Mouse (Mus musculus) E14TG2a.4 (cell line): ENCODE measurements at regions not wholly inside any gene's neighbourhood (a gene's known extent, or its start where the extent isn't known, plus 50 kb on each side); places are given as distances from the start of the nearest gene placed in this dataset.
"Not testable (repeated sequence)": the region's sequence is repeated elsewhere in the genome, so short reads cannot be mapped to it uniquely, and the experiment has no call there.

Experiments used
- H3K27me3 ChIP-seq: 2 replicates; pipeline ENCODE4 v1.6.1; 2014; ENCODE audit warnings: low read length, control low read depth; ENCODE audit not compliant: insufficient read depth
- H3K36me3 ChIP-seq: 2 replicates; pipeline ENCODE4 v1.6.1; 2014; ENCODE audit warnings: low read length, control low read depth; ENCODE audit not compliant: insufficient read depth
- H3K4me1 ChIP-seq: replicated peaks from 2 replicates; pipeline ENCODE4 v1.6.1; 2014; ENCODE audit warnings: low read depth, low read length, control low read depth
- H3K4me3 ChIP-seq: replicated peaks from 2 replicates; pipeline ENCODE4 v1.5.1; 2014; ENCODE audit warnings: mild to moderate bottlenecking, low read length
- H3K9me3 ChIP-seq: 2 replicates; pipeline ENCODE4 v1.6.1; 2014; ENCODE audit warnings: low read length, control low read depth
- CTCF ChIP-seq: conservative IDR thresholded peaks from 2 replicates; pipeline ENCODE4 v1.5.1; 2014; ENCODE audit warnings: low read length
- NANOG ChIP-seq: IDR thresholded peaks from 2 replicates; pipeline ENCODE4 v1.6.1; 2014; ENCODE audit warnings: borderline replicate concordance, low read length, mixed read lengths
- POU5F1 ChIP-seq: IDR thresholded peaks from 2 replicates; pipeline ENCODE4 v1.6.1; 2014; ENCODE audit warnings: low read length, borderline replicate concordance

DNA sequence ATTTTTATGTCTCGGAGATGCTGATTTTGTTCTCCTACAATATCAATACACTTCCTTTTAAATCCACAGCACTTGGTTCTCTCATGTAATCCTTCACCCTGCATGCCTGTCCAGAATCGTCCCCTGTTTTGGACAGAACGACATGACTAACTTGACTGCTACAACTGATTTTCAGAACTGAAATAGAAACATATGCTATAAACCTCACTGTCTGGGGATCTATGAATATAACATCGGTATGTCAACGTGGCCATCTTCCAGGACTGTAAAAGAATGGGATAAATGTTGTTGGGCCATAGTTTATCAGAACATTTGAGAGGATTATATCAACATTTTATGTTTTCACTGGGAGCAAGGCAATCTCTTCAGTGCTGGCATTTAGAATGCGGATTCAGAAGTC lies 795.2 kb upstream of the Pou3f3 start:
- H3K36me3 ChIP-seq = no peaks in the 10 kb centered on the region
- no peaks in the 10 kb centered on the region for H3K27me3 ChIP-seq
- TF ChIP-seq POU5F1 = no peak
- no peak for TF ChIP-seq NANOG
- no peak for TF ChIP-seq CTCF
- H3K4me1 ChIP-seq = no peaks in the 10 kb centered on the region
- no peak overlapping the region for H3K4me3 ChIP-seq
- no peaks in the 10 kb centered on the region for H3K9me3 ChIP-seq

DNA sequence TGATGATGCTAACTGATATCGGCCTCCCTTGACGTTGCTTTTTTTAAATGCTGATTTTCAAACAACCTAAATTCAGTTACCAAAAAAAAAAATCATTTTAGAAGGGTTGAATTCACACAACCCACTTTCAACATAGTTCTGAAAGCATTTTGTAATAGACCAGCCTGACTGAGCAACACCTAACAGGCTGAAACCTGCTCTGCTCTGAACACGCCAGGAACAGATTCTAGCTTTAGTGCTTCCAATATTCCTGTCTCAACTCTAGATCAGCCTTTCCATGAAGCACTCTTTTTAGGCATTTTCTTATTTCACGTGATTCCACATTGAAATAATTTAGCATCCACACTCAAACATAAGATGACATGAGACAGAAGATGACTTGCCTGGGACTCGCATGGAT lies 789.6 kb upstream of the Pou3f3 start:
- Histone ChIP-seq H3K27me3 (no peaks in the 10 kb centered on the region), H3K9me3 (no peaks in the 10 kb centered on the region), H3K4me1 (no peaks in the 10 kb centered on the region), H3K36me3 (no peaks in the 10 kb centered on the region), H3K4me3 (no peak overlapping the region)
- no peak for TF ChIP-seq POU5F1
- no peak for TF ChIP-seq CTCF
- TF ChIP-seq NANOG = no peak

GRCm38 (mm10) chr1:41908001-41908807 lies 787.4 kb upstream of the Pou3f3 start:
- H3K27me3 ChIP-seq = no peaks in the 10 kb centered on the region
- TF ChIP-seq CTCF = no peak
- no peak for TF ChIP-seq NANOG
- TF ChIP-seq POU5F1 = no peak

GRCm38 (mm10) chr1:41908808-41909110 lies 786.8 kb upstream of the Pou3f3 start:
- TF ChIP-seq POU5F1 = no peak
- no peak for TF ChIP-seq NANOG
- TF ChIP-seq CTCF = no peak
- Histone ChIP-seq H3K9me3 (no peaks in the 10 kb centered on the region), H3K4me3 (no peak overlapping the region), H3K27me3 (no peaks in the 10 kb centered on the region), H3K4me1 (no peaks in the 10 kb centered on the region), H3K36me3 (no peaks in the 10 kb centered on the region)

More at GRCm38 (mm10) chr1:41908001-41908807, 787.4 kb upstream of the Pou3f3 start:
- no peaks in the 10 kb centered on the region for H3K9me3 ChIP-seq
- H3K4me1 ChIP-seq = no peaks in the 10 kb centered on the region
- no peaks in the 10 kb centered on the region for H3K36me3 ChIP-seq
- H3K4me3 ChIP-seq = no peak overlapping the region

DNA sequence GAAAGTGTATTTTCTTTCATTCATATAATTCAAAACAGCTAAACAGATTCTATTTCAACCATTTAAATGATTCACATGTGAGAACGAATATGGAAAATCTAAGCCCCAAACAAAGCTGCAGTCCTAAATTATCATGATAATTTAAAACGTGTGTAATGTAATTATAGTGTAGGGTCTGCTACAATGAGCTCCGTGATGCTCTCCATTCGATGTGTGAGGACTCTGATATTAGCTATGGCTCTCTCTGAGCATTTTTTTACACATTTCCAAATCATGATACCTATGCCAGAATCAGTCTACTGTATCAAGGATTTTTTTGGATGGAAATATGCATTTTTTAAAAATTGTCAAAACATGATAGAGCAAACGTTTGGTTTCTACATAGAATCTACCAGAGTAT lies 785.8 kb upstream of the Pou3f3 start:
- H3K27me3 ChIP-seq = no peaks in the 10 kb centered on the region
- no peaks in the 10 kb centered on the region for H3K9me3 ChIP-seq
- no peak overlapping the region for H3K4me3 ChIP-seq
- no peaks in the 10 kb centered on the region for H3K4me1 ChIP-seq
- no peaks in the 10 kb centered on the region for H3K36me3 ChIP-seq
- no peak for TF ChIP-seq NANOG
- TF ChIP-seq POU5F1 = no peak
- no peak for TF ChIP-seq CTCF

DNA sequence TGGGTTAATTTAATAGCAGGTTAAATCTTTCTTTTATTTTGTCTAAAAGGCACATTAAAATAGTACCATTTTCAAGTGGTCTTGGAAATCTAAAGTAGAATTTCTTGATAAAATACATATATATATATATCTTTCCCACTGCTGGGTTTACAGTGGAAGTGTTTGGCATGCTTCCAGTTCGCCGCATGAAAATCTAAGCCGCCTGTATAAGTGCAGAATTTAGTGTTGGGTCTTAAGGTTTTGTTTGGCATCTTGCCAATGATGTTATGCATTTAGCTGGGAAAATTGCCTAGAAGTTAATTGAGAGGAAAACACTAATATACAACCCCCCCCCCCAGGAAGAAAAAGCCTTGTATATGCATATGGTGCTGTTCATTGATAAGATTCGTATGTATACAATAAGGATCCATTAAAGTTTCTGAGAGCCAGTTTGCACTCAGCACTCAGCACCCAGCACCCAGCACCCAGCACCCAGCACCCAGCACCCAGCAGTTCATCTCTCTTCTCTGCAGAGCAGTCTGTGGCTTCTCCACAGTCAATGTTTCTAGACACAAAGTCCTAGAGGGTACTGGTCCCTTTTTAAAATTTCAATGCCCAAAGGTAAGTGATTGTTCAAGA lies 778.7 kb upstream of the Pou3f3 start:
- no peaks in the 10 kb centered on the region for H3K36me3 ChIP-seq
- TF ChIP-seq CTCF (no peak), NANOG (no peak), POU5F1 (no peak)
- H3K4me1 ChIP-seq = no peaks in the 10 kb centered on the region
- H3K4me3 ChIP-seq = no peak overlapping the region
- no peaks in the 10 kb centered on the region for H3K9me3 ChIP-seq
- H3K27me3 ChIP-seq = no peaks in the 10 kb centered on the region

- not testable (repeated sequence) for H3K4me3 ChIP-seq, H3K27me3 ChIP-seq, H3K36me3 ChIP-seq
These were observed 777.8 kb upstream of the Pou3f3 start for GRCm38 (mm10) chr1:41917807-41918206.

DNA sequence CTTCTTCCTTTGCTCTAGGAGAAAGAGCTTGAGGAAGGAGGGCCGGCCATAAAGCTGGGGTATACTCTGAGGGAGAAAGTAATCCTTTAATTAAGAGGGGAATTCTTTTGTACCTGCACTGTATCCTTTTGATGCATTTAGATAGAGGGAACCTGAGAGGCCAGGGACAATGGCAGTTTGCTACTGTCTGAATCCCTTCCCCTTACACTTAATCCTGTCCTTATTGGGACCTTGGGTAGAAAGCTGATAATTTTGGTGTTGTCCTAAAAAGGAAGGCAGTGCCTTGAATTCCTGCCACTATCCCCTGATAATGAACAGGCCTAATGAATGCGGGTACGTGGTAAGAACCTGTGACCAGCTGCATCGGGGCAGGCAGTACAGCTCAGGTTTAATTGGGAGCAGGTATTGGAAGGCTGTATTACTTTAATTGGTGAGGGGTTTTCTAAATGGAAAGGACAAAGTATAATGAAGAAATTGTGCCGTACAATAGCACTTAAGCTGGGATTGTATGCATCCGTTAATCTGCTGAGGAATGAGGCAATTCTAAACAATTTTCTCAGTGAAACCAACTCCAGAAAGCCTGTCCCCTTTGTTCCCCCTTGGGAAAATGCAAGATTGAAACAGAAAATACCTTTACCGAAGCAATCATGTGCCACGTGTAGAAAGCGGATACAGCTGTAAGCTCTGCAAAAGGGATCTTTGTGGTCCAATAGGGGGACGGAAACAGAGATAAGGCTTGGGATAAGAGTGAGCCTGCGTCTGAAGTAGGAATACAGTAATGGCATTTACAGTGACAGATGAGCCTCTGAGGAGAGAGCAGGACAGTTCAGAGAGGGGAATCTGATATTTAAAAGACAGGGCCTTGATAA lies 776.9 kb upstream of the Pou3f3 start:
- Histone ChIP-seq H3K27me3 (no peaks in the 10 kb centered on the region), H3K36me3 (no peaks in the 10 kb centered on the region), H3K4me1 (no peaks in the 10 kb centered on the region), H3K4me3 (no peak overlapping the region), H3K9me3 (no peaks in the 10 kb centered on the region)
- no peak for TF ChIP-seq POU5F1
- no peak for TF ChIP-seq CTCF
- TF ChIP-seq NANOG = no peak

More at GRCm38 (mm10) chr1:41917807-41918206, 777.8 kb upstream of the Pou3f3 start:
- not testable (repeated sequence) for H3K9me3 ChIP-seq, H3K4me1 ChIP-seq
